Mouse (Mus musculus) frontal cortex, postnatal 25 days (tissue): ENCODE data around the gene Lhfpl5.
"Not testable (repeated sequence)": the region's sequence is repeated elsewhere in the genome, so short reads cannot be mapped to it uniquely, and the experiment has no call there.

ENCODE experiments used
- DNase-seq, 2 experiments: peaks; one replicate each; pipeline ENCODE4 v3.0.0; 2022; ENCODE audit warnings: low spot score in 2 of 2

Lhfpl5 gene

DNA sequence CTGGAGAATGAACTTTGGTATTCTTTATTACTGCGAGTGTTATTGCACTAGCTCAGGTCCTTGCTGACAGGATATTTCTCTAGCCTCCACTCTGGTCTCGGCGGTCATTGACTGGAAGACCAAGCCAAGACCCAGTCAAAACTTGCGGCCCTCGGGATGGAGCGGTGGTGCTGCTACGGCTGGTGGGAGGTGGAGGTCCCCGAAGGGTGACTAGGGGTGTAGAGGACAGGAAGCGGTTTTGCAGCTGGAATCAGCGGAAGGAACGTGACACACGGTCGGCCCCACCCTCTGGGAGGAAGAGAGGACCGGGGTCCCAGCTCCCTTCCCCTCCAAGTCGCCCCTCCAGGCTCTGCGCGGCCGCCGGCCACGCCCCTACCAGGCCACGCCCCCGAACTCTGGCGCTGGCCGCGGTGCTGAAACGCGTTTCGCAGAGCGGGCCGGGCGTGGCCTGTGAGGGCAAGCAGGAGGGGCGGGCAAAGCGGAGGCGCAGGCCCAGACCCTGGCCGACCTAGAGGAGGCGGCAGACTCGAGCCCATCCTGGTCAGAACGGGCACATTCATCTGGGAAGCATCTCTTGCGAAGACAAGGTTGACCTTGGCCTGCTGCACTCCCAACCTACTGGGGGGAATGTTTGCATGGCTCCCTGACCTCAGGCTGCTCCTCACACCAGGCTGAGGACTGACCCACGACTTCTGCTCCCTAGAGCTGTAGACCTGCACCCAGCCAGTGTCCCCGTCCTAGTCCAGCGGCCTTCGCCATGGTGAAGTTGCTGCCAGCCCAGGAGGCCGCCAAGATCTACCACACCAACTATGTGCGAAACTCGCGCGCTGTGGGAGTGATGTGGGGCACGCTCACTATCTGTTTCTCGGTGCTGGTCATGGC lies at the start of gene Lhfpl5:
Gene Lhfpl5, plus strand, starts transcription at position 398 of the 882 bp plus-strand sequence.
- DNase-seq = no peak

DNA sequence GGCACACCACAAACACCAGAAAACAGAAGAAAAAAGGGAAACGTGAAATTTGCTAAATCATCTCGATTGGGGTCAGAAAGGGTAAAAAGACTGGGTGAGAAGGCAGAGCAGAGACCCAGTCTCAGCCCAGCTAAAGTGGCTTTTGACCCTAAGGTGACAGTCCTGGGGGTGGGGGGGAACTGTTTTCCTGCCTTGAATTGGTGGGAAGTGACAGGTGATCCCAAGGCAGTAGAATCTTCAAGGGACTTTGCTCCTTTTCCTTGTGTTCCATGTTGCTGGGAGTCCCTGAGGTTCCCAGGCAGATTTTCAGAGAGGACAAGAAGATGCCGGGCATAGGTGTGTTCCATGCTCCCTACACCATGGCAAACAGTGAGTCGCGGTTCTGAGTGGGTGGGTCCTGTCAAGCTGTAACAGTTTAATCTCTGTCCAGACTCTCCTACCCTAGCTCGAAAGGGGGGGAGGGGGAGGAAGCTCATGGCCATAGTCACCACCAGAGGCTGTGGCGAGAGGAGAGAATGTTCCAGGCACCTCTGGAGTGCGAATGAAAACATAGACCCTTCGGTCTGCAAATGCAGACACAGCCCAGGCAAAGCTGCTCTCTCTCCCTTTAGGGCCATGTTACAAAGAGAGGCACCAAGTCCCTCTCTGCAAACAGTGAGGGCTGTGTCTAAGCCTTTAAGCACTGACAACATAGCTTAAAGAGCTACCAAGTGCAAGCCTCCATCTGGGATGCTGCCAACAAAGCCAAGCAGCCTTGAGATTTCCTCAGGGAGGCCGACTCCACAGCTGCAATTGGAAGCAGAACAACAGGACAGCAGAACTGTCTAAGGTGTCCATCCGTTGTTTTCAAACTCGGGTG lies 48.0 kb upstream of the Lhfpl5 start:
- no peak for DNase-seq

DNA sequence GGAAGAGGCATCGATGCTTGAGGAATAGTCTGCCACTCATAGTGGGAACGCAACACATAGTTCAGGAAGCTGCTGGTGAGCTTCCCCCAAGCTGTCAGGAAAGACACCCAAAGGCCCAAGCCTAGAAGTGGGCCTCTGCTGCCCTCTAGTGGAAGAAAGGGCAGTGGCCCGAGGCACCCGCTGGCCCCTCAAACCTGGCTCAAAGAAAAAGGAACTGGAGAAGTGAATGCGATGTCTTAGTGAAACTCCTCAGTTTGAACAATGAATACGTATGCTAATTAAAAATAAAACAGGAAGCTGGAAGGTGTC lies 47.4 kb upstream of the Lhfpl5 start:
- peak; percentile 79 to 85 for DNase-seq

DNA sequence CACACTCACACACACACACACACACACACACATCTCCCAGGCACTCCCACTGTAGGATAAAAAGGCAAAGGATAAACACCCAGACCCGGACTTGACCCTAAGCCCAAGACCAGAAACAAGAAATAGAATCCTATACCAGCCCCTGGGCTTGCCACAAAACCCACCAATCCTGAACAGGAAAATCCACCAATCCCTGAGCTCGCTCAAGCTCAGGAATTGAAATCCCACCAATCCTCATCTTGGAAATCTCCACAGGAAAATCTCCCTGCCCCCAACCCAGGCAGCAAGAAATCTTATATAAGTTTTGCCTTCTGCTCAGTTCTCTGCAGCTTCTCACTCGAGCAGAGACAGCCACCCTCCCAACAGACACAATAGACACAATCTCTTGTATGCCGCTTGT lies 46.3 kb upstream of the Lhfpl5 start:
- no peak for DNase-seq

DNA sequence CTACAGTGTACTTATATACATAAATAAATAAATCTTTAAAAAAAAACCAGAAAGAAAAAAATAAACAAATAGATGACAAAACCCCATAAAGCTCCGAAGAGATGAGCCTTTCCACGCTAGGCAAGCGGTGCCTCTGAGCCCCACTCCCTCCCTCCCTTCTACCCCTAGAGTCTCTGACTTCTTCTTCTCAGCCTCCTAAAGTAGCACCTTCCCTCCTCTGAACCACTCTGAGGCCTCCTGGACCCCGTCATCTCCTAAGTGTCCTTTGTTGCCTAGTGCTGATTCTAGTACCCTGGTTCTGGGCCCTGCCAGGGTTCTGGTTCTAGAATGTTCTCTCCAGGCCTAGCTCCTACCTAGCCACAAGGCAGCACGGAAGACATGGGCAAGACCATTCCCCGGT lies 44.9 kb upstream of the Lhfpl5 start, which contains the start of gene Armc12:
Gene Armc12, plus strand, starts transcription at position 301 of the 400 bp plus-strand sequence.
- no peak for DNase-seq

DNA sequence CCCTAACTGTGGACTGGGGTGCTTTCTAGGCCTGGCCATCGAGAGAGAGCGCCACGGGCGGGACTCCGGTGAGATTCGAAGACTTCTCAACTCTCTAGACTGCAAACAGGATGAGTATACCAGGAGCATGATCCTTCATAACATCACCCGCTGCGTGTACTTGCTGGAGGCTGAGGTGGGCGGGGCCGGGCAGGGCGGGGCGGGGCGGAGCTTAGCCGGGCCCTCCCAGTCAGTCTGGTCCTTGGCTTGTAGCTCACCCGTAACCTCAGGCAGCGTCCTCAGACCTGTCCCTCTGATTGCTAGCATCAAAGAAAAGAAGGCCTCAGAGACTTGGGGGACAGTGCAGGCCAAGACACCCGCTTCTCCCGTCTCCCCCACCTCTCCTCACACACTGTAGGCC lies 43.5 kb upstream of the Lhfpl5 start:
- no peak for DNase-seq

DNA sequence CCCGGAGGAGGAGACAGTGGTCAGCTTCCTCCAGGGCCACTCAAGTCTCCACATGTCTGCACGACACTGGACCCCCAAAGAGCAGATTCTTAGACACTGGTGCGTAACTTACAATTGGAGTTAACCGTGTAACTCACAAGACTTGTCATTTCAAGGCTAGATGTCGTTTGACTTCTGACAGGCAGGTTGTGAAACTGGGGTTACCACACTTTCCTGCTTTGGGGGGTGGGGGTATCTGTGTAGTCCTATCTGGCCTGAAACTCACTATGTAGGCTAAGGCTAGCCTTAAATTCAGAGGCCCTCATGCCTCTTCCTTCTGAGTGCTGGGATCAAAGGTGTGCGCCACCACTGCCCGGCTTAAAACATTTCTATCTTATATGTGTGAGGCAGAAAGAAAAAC lies 42.9 kb upstream of the Lhfpl5 start:
- no peak for DNase-seq

DNA sequence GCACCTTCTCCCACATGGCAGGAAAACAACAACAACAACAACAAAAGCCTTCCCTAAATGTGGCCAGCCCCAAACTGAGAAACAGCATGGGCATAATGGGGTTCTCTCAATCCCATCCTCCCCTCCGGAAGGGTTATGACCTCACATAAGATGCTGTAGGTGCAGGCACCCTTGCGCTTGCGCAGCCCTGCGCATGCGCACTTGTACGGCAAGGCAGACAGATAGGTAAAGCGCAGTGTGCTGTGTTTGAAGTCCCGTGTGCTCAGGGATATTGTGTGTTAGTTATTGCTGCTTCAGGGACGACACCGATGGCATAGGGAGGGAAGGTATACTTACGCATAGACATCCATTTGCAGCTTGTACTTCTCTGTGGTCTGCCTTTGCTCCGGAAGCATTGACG lies 42.1 kb upstream of the Lhfpl5 start:
- no peak for DNase-seq

DNA sequence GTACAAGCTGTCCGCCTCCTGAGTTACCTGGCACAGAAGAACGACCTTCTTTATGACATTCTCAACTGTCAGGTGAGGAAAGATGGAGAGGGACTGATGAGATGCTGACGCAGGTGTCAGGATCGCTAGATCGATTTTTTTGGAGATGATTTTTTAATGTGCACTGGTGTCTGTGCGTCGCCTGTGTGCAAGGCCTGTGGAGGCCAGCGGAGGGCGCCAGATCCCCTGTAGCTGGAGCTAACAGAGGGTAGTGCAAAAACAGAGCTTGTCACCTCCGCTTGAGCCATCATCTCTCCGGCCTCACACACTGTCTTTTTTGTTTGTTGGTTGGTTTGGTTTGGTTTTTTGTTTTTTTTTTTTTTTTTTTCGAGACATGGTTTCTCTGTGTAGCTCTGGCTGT lies 37.6 kb upstream of the Lhfpl5 start:
- no peak for DNase-seq

DNA sequence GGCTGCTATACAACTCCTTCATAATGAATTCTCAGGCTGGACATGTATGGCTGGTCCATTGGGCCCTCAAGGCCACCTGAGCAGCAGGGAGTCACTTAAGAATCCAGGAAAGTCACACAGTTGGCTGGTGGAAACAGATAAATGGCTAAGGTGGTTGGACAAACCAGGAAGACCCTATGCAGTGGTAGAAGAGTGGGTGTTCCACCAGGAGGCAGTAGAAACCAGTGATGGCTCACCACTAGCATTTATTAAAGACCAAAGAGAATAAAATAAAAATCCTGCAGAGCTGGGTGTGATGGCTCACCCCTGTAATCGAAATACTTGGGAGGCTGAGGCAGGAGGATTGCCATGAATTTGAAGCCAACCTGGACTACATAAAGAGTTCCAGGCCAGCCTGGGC lies 28.5 kb upstream of the Lhfpl5 start:
- DNase-seq = no peak

DNA sequence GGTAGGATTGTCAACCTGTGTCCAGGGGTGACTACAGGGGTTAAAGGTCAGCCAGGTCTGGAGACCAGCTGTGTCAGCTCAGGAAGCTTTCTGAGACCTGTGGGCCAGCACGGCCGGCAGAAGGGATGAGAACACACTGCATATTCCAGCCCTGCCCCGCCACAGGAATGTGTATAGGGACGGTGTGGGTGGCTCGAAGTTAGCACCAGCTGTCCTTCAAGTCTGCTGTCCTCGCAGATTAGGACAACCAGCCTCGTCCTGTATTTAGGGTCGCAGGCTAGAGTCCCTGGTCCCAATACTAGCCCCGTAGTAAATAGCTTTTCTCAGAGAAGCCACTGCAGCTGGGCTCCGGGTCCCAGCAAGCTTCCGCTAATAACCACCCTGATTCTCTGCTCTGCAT lies 26.9 kb upstream of the Lhfpl5 start:
- no peak for DNase-seq

DNA sequence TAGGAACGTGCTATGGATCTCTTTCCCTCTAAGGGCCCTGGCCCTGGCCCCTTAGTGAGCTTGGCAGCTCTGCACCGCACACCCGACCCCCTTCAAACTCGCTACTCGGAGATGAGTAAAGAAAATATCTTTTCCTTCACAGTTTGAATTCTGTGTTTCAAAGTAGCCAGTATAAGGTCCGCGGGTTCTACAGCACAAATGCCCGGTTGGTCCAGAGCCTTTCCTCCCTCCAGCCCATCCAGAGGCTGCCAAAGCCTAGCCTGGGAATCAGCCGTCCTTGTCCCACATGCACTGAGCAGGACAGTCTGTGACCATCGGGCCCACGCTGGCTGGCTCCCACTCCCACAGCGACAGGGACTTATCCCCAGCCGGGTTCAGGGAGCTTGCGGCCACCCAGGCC lies 26.3 kb upstream of the Lhfpl5 start, which contains the start of gene Clpsl2:
Gene Clpsl2, plus strand, starts transcription at position 301 of the 400 bp plus-strand sequence.
- no peak for DNase-seq

DNA sequence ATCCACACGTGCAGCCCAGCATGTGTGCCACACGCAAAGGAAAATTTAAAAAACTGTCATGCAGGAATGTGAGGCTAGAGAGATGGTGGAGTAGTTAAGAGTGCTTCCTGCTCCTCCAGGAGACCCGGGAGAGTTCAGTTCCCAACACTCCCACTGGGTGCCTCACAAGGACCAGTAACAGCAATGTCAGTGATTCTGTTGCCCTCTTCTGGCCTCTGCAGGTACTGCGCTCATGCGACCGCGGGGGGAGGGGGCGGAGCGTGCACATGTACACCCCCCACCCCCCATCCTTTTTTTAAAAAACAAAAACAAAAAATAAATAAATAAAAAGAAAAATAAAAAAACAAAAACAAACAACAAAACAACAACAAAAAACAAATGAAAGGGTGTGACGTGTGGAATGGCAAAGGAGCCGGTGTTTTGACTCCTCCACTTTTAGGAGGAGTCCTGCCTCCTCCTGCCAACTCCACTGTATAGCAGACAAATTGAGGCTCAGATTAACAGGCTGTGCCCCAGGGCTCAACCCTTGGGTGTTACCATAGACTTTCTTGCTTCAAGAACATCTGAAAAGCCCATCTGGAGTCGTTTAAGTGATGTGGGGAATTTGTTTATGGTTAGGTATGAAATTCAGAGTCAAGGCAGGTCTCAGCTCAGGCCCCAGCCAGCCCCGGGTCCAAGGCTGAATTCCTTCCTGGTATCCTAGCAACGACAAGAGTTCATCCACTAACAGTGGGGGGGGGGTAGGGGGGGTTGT lies 22.2 kb upstream of the Lhfpl5 start:
- DNase-seq = peak; percentile 42 to 58

DNA sequence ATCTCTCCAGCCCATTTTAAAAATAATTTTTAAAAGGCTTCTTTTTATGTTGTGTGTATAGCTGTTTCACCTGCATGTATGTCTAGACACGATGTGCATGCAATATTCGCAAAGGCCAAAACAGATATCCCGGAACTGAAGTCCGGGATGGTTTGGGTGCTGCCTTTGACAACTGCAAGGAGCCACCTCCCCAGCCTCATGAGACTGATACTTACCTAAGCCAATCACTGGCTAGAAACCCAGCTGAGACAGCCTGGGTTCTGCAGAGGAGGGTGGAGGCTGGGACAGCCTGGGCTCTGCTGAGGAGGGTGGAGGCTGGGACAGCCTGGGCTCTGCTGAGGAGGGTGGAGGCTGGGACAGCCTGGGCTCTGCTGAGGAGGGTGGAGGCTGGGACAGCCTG lies 21.4 kb upstream of the Lhfpl5 start:
- not testable (repeated sequence) for DNase-seq

DNA sequence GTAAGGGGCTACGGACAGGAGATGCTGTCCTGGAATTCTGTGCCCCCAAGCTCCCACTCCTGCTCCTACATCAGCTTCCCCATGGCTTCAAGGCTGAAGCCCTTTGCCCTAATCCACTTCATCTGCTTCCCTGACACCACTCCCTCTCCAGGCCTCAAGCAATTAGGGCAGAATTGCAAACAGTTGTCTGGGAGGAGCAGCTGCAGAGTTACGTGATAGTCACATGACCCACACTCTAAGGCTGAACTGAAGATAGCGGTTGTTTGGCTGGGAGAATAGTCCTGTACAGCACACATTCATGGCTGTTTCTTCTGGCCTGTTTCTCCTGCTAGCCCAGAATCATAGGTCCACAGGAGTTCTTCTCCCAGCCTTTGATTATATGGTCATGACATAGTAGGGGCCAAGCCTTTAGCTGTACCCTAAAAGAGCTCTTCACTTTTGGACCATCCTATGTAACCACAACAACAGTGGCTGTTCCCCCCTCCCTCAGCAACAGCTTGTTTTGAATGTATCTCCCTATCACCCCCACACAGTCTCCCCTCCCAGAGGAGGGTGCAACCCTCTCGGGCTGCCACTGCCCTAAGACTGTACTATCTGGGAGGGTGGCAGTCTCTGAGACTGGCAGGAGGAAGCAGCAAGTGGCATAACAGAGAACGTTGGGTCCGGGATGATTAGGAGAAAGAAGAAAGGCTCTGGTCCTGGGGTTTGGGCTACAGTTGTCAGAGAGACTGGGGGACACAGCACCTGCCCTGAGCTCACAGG lies 18.6 kb upstream of the Lhfpl5 start:
- DNase-seq = no peak

DNA sequence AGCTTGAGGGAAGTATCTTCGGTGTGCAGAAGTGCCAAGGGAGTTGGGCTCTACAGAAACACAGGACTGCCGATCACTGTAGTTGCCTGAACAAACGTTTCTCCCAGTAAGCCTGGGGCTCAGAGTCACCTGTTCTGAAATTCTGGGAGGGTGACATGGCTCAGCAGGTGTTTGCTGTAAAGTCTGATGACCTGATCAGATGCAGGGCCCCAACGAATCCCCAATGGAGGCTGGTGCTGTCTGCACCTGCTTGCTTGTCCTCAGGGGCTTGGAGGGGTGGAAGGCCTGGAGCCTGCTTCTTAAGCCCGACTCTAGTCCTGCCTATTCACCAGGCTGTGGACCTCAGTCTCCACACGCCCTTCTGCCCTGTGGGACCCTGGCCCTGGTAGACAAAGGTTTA lies 17.7 kb upstream of the Lhfpl5 start:
- DNase-seq = no peak

DNA sequence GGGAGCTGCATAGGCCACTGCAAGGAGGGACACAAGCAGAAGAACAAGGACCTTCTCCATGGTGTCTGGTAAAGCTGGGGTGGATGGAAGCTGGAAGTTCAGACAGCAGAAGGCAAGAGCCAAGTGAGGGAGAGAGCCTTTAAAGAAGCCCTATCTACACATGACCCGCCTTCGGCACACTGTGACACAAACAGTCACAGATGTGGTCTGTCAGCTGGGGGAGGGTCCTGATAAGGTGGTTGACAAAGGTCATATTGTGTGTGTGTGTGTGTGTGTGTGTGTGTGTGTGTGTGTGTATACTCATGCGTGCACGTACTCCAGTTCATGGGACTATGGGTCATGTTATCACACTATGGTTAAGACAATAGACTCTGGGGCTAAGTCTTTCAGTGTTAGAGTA lies 14.8 kb upstream of the Lhfpl5 start, which contains the start of gene Clps:
Gene Clps, minus strand, starts transcription at position 169 of the 400 bp plus-strand sequence.
- no peak for DNase-seq

DNA sequence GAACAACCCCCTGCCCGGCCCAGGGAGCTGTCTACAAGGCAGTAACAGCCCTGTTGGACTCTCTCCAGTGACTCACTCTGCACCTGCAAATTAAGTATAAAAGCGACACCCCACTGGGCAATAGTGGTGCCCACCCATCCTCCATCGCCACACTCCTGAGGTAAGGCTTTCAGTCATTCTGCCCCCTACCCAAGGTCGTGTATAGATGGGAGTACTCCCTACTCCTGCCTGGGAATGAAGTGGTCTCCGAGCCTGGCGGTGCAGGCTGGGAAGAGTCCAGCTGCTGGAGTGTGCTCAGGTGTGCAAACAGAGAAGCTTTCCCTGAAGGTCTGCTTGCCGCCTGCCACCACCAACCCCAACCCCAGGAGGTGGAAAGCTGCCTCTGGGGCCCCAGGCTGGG lies 13.8 kb upstream of the Lhfpl5 start:
- DNase-seq = no peak

DNA sequence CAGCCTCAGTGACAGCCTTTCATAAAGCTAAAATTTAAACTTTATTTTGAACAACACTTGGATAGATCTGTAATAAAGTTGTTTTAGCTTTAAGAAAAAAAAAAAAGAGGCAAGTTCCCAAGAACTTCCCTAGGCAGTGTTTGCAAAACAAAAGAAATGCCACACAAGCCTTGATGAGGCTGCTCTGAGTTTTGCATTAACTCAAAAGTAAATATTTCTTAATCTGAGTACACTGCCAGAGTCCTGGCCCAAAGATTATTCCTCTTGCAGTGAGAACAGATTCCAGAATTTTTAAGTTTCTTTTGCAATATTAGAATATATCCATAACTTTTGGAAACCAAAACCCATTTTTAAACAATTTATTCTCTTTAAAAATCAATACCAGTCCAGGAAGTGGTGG lies 10.3 kb upstream of the Lhfpl5 start:
- DNase-seq = no peak

DNA sequence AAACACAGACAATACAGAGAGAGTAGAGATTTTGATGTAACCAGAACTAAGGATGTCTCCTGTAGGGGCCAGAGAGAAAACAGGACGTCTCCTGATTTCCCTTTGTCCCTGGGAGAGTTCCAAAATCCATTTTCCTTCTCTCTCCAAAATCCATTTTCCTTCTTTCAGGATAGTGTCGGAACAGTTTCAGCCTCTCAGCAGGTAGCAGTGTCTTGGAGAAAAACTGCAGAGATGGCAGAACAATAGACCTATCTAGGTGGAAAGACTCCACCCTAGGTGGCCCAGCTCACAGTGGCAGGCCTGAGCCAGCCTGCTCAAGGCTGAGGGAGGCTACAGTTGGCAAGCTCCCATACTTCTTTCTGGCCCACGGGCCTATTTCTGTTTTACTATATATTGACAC lies 7.9 kb upstream of the Lhfpl5 start:
- DNase-seq = no peak

DNA sequence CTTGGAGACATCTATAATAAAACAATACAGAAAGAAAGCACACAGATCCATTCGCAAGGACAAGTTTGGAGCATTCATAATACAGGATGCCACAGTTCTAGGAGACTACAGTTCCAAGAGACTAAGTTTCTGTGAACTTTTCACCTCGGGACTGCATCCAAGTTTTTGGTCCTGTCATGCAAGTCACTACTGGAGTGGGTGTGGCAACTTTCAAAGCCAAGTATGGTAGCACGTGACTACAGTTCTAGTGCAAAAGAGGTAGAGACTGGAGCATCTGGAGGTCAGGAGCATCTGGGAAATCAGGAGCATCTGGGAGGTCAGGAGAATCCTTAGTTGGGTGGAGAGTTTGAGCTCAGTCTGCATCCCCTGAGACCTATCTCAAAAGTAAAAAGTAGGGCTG lies 3.6 kb upstream of the Lhfpl5 start:
- no peak for DNase-seq
